Mouse (Mus musculus): ENCODE data around the gene Exoc6b. TPM values are rescaled to one million over a fixed set of nuclear protein-coding genes. Genes with fewer than 3 reads are reported as not detected.

Exoc6b gene
- polyA plus RNA-seq, 1 experiment: 0.70 TPM

DNA sequence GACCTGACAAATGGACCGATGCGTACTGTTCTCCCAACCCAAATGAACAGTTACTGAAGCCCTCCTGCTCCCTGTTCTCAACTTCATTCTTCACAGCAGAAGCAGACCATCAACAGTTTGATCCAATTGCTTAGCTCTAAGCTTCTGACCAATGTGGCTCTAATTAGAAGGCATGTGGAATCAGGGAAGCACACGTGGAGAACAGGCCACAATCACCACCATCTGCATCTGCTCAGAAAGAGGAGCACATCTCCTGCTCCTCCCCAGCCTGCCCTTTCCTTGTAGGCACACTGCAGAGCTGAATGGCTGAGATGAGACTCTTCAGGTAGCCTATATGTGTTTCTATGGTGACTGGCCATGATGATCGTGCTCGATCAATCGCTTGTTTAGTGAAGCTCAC lies 358.5 kb downstream of the Exoc6b start:
- no peak for TF ChIP-seq GATA1 (IDR thresholded peaks at IDR 0.05; ENCODE audit: low read length)

DNA sequence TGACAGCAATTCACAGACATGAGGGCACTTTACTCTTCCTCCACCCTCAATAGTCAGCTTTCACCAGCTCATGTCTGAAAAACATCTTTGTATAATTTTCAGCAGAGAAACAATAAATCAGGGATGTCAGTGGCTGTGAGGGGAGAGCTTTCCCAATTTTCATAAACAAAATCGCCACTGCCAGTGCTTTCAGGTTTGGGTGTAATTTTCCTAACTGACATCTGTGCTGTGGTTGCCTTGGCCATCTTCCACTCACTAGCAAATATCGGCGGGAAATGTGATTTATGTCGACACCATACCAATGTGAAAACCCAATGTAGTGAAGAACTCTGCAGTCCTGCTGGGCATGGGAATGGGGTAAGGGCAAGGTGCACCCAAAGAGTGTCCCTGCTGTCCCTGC lies 360.7 kb downstream of the Exoc6b start:
- TF ChIP-seq GATA1 (IDR thresholded peaks at IDR 0.05; ENCODE audit: low read length): no peak

DNA sequence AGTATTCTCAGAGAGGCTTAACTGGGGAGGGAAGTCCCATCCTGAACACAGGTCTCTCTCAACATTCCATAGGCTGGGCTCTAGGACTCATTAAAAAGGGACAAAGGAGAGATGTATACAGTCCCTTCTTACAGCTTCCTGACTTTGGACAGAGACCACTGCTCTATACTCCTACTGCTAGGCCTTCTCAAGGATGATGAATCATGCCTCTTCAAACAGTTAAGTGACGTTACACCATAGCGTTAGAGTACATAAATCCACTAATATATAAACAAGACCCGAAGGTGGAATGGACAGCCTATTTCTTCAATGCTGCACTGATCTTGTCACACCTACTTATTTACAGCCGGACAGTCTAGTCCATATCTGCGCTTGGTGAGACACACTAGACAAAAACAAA lies 369.7 kb downstream of the Exoc6b start:
- no peak for TF ChIP-seq GATA1 (IDR thresholded peaks at IDR 0.05; ENCODE audit: low read length)

DNA sequence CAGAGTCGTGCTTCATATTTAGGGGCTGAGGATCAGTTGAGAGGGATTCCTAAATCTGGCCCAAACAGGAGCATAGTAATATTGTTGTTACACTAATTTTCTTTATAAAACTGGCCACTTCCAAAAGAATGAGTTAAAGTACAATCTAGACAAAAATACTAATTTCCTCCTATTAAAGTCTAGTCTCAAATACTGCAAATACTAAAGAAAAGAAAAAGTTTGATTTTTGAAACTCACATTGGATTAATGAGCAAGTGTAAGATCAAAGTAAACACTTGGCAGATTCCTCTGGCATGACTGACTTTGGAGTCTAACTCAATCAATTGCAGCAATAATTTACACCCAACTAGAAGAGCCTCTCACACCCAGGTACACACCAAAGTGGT lies 371.0 kb downstream of the Exoc6b start:
- no peak for TF ChIP-seq GATA1 (IDR thresholded peaks at IDR 0.05; ENCODE audit: low read length)

DNA sequence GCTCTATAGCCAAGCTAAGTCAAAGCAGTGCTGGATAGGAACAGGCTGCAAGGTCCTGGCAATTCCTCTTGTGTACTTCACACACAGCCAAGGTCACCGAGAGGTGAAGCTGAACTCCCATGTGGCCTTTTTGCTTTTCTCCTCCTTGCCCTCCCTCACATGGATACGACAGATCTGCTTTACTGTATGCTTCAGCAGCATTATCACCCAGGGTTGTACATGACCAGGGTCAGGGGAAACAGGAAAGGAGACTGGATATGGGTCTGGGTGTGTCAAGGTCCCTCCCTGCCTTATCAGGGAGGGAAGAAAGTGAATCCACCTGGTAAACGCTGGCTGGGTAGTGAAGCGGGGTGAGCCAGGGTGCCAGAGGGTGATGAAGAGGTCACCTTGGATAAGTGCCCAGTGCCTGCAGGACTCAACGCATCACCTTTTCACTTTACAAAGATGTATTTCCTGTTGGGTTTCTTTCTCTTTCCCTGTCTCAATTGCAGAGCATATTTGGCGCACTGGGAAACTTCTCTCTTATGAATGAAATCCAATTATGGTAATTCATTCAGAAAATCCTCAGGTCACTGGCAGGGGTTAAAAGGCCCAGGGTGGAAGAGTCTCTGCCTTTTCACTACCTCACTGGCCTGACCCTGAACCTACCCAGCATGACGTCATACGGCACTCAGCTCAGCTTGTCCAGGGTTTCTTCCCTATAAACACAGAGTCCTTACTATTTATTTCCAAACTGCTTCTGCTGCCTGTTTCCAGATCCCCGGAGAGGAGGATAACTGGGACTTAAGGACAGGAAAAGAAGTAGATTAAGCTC lies 371.6 kb downstream of the Exoc6b start:
- no peak for TF ChIP-seq GATA1 (IDR thresholded peaks at IDR 0.05; ENCODE audit: low read length)

DNA sequence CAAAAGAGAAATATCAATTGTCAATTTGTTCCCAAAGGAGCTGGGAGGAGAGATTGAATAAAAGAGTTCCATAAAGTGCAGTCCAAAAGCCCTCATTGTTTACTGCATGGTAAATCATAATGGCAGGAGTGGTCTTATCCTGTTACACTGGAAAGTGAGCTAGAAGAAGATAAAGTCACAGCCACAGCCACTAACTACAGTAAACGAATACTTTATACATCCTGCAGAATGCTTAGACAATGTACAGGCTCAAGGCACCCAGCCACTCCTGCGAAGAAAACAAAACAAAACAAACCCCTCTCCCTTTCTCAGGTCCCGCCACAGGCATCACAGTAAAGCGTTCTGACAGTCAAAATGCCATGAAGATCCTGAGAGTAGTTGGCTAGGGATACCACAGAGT lies 375.5 kb downstream of the Exoc6b start:
- no peak for TF ChIP-seq GATA1 (IDR thresholded peaks at IDR 0.05; ENCODE audit: low read length)

DNA sequence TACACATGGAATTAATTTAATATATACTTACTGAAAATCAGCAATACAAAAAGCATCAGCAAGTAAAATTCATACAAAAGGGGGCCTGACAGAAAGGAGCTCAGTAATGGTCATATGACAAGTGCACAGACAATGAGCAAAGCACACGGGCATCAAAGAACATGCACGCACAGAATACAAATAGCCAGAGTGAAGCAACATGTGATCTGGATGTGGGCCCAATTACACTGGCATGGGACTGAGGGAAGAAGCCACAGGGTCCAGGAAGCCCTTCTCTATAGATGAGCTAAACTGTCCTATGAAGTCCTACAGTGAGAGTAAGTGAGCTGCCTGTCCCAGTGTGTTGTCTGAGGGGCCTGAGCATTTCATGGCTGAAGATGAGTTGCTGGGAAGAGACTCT lies 376.1 kb downstream of the Exoc6b start:
- no peak for TF ChIP-seq GATA1 (IDR thresholded peaks at IDR 0.05; ENCODE audit: low read length)

DNA sequence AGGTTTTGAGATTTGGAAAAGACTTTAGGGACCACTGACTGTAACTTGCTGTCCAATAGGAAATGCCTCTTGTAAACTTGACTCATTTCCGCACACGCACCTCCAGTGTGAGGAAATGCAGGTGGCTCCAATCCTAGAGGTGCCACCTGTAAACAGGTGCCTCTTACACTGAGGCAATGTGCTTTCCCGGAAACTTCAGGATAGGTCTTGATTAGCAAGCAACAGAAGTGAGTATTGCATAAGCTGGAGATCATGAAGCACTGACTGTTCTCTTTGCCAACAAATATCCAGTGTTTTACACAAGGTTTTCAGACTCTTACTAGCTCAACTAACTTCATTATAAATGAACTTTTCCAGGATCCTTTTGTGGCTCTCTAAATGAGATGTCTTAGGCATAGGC lies 377.4 kb downstream of the Exoc6b start:
- TF ChIP-seq GATA1 (IDR thresholded peaks at IDR 0.05; ENCODE audit: low read length): no peak

DNA sequence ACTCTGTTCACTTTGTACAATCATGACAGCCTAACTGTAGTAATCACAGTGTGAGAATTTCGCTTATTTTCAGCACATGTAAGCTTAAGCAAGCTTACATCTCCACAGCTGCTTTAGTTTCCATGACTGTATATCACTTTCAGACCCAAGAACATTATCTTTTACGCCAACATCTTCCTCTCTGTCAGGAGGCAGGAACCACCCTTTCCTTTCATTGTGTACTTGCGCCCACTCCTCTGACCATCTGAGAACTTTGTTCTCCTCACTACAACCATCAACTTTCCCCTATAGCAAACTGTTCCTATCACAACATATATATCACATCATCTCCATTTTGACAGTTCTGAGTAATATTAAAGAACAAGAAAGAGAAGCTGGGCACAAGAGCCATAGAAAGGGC lies 391.5 kb downstream of the Exoc6b start:
- no peak for TF ChIP-seq GATA1 (IDR thresholded peaks at IDR 0.05; ENCODE audit: low read length)

DNA sequence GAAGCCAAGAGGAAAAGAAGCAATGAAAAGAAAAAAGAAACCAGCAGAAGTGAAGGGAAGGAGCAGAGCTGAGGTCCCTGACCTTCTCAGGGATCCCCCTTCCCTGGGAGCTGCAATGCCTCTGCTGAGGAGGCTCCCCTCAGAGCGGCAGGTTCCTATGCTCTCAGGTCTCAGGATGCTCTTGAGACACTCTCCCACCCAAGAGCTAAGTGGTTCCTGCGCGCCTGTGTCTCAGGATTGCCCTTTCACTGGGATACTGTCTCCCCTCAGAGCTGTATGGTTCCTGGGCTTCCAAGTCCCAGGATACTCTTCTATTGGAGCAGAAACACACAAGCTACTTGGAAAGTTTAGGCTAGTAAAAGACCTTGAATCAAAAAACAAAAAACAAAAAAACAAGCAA lies 394.4 kb downstream of the Exoc6b start:
- TF ChIP-seq GATA1 (IDR thresholded peaks at IDR 0.05; ENCODE audit: low read length): no peak

DNA sequence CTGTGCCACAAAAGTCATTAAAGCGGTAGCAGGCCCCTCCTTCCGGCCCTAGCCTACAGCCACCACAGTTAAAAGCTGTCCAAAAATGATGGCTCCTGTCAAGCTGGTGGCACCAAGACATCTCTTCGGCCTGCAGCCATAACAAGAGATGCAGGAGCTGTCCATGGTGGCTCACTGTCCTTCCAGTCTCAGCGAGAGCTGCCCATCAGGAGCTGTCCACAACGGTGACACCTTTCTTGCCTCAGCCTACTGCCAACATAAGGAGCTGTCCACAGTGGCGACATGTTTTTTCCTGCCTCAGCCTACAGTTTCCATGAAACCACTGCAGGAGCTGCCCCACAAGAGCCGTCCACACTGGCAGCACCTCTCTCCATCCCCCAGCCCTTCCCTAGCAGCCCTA lies 395.2 kb downstream of the Exoc6b start:
- no peak for TF ChIP-seq GATA1 (IDR thresholded peaks at IDR 0.05; ENCODE audit: low read length)

DNA sequence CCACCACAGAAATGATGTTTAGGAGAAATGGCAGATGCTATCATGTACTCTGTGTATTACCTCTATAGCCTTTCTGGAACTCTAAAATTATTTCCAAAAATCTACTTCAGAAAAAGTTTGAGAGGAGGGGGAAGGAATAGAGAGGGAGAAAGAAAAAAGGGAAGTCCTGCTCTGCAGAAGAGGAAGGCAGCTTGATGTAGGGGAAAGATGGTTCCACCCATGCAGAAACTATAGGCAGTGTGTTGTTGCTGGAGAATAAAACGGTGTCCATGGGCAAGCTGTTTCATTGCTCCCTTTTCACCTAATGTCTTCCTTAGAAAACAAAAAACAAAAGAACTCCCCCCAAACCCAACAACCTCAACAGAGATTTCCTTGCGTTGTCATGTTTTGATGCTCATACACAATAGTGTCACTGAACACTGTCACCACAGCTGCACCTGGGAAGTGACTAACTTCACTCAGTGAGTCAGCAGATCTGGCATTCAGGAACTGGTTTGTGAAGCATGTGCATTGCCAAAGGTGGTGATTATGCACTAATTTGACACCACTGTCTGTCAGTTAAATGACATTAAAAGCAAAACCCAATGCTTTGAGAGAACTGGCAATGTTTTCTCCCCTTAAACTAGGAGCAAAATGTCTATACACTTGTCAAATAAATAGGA lies 407.7 kb downstream of the Exoc6b start:
- no peak for TF ChIP-seq GATA1 (IDR thresholded peaks at IDR 0.05; ENCODE audit: low read length)

DNA sequence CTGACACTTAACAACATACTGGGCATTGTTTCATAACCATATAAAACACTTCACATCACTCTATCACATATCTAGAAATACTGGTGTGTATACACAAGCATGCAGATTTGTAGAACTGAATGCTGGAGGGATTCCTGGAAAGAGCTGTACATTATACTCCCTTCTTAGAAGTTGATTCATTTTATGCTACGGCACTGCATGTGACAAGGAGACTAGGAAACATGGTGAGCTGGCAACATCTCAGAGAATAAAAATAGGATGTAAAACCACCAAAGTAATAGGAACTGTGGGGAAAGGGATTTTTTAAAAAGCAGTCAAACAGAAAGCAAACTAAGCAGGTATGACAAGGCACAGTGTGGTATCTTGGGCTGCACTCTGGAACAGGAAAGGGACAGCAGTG lies 408.3 kb downstream of the Exoc6b start:
- no peak for TF ChIP-seq GATA1 (IDR thresholded peaks at IDR 0.05; ENCODE audit: low read length)

DNA sequence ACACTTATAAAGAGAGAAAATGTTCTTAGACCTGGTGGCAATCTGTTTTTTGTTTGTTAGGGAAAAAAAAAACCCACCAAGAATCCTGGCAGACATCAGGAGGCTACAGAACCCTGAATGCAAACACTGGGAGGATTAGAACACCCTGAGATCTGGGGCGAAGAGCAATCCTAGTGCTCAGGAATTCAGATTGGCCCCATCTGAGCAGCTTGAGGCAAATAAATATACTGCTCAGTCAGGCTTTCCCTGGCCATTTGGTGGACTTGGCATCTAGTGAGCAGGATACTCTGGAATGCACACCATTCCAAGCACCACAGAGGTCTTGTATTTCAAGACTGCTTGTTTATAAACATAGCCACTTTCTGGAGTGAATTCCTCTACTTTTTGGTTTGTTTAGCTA lies 412.2 kb downstream of the Exoc6b start:
- no peak for TF ChIP-seq GATA1 (IDR thresholded peaks at IDR 0.05; ENCODE audit: low read length)

DNA sequence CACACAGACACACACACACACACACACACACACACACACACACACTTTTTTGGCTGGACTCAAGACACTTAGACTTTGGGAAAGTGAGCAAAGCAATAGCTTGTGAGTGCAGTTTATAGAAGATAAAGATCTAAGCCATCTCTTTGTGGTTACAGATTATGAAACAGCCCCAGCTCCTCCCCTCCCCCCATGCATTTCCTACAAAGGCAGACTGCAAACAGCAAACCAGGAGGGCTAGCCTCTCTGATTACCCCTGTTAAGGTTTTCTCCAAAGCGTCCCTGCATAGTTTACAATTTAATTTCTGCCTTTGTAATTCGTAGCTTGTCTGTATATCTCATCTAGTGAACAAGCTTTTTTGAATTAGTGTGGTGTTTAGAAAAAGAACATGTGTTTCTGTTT lies 412.6 kb downstream of the Exoc6b start:
- no peak for TF ChIP-seq GATA1 (IDR thresholded peaks at IDR 0.05; ENCODE audit: low read length)

DNA sequence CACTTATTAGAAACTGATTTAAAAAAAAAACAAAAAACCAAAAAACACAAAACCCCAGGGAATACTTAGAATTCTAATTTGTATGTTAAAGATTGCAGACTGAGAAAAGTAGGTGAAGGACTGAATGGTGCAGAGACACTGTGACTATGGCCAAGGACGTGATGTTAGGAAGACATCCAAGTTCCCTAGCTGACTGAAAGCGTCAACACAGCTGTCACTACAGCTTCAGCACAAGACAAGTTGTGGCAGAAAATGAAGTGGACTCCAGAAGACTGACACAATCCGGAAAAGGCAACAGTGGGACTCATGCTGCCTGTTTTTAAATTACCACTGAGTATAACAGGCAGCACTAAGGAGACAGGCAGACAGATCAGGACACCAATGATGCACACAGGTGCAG lies 417.4 kb downstream of the Exoc6b start:
- no peak for TF ChIP-seq GATA1 (IDR thresholded peaks at IDR 0.05; ENCODE audit: low read length)

DNA sequence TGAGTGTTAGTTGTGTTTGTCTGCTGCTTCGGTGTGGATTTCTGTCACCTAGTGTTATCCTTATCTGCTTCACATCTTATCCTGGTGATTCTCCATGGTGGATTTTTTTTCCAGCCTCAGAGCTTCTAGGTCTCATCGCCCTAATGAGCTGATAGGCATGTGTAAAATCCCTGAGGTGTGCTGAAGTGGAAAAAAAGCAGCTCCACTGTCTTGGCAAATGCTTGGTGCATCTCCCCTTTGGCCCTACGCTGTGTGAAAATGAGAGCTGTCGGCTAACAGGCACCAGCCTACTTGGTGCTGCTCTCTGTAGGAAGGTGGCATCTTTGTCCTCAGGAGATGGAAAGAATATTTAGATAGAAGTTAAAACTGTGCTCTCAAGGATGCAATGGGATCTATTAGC lies 422.1 kb downstream of the Exoc6b start:
- TF ChIP-seq GATA1 (IDR thresholded peaks at IDR 0.05; ENCODE audit: low read length): no peak

Measured in G1E-ER4 (cell line).